Mouse (Mus musculus): ENCODE data around the gene Lrrc46. TPM values are rescaled to one million over a fixed set of nuclear protein-coding genes. Genes with fewer than 3 reads are reported as not detected.

Gene Lrrc46
- polyA plus RNA-seq, 1 experiment from 2014 or later: 1.8 TPM

DNA sequence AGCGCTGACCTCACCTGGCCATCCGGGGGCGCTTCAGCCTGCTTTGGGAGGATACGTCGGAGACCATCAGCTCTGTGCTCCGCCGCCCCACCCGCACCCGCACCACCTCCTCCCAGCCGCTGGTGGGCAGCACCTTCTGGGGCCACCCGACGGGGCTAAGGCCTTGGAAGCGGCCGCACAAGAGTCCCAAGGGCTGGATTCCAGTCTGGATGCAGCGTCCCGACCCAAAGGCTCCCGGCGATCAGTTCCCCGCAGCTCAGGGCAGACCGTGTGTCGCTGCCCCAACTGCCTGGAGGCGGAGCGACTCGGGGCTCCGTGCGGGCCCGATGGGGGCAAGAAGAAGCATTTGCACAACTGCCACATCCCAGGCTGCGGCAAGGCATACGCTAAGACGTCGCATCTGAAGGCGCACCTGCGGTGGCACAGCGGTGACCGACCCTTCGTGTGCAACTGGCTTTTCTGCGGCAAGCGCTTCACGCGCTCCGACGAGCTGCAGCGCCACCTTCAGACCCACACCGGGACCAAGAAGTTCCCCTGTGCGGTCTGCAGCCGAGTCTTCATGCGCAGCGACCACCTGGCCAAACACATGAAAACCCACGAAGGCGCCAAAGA lies 19.2 kb downstream of the Lrrc46 start:
- 1% methylated on average over 50 of the region's 50 CpGs for WGBS
- 0 out of 2 replicates have a peak, but pooled peaks have one; percentile 41 for ATAC-seq (ENCODE audit: low read depth)
- H3K27me3 ChIP-seq: peaks cover 81% of the 10 kb centered on the region

DNA sequence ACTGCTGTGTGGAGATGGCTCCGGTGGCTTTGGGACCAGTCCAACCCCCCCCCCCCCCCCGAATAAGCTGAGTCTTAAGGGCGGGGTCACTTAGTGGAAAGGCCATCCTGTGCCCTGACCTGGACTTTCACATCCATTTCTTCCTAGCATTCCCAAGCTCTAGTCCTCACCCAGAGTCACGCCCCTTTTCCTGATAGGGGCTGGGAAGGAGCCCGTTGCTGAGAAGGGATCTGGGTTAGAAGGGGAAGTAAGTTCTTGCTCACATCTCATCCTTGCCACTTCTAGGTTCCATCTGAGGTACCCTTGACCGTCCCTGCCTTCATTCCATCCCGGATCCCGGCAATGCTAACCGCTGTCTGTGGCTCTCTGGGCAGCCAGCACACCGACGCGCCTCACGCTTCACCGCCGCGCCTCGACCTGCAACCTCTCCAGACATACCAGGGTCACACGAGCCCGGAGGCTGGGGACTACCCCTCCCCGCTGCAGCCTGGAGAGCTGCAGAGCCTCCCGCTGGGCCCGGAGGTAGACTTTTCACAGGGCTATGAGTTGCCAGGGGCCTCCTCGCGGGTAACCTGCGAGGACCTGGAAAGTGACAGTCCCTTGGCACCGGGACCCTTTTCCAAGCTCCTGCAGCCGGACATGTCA lies 20.0 kb downstream of the Lrrc46 start:
- H3K9ac ChIP-seq: no peak overlapping the region
- H3K36me3 ChIP-seq: no peaks in the 10 kb centered on the region
- peak overlapping the region; percentile 73 for H3K4me2 ChIP-seq
- no peak overlapping the region for H3K27ac ChIP-seq (replicated peaks)
- 0 out of 2 replicates have a peak, but pooled peaks have one; percentile 33 for ATAC-seq (ENCODE audit: low read depth)
- WGBS: 2% methylated on average over 27 of the region's 27 CpGs
- H3K9me3 ChIP-seq: no peaks in the 10 kb centered on the region
- peaks cover 89% of the 10 kb centered on the region for H3K27me3 ChIP-seq
- peaks cover 39% of the 10 kb centered on the region for H3K4me1 ChIP-seq (replicated peaks)
- peak overlapping the region; percentile 50 for H3K4me3 ChIP-seq

More for the DNA sequence above, 19.2 kb downstream of the Lrrc46 start:
- Histone ChIP-seq H3K4me1 (replicated peaks) (peaks cover 39% of the 10 kb centered on the region), H3K9ac (peak overlapping the region; percentile 70), H3K4me2 (peak overlapping the region; percentile 73), H3K27ac (replicated peaks) (no peak overlapping the region), H3K4me3 (peak overlapping the region; percentile 50), H3K36me3 (no peaks in the 10 kb centered on the region), H3K9me3 (no peaks in the 10 kb centered on the region)

DNA sequence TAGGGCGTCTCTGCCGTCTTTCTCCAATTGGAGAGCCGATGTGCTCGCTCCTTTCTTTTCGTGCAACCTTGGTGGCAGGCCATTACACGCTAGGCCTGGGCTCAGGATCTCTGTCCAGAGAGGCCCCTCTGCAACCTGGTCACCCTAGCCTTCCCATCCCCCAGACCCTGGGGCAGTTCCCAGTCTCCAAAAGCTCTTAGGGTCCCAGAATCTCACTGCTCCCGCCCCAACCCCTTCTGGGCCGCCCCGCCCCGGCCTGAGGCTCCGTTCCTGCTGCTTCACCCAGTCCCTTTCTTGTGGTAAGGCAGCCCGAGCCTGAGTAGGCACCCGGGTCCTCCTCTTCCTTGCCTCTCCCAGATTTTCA lies 21.9 kb downstream of the Lrrc46 start:
- Histone ChIP-seq H3K9ac (no peak overlapping the region), H3K36me3 (no peaks in the 10 kb centered on the region), H3K4me1 (replicated peaks) (peaks cover 33% of the 10 kb centered on the region), H3K27ac (replicated peaks) (no peak overlapping the region), H3K9me3 (no peaks in the 10 kb centered on the region), H3K4me2 (no peak overlapping the region), H3K27me3 (peaks cover 96% of the 10 kb centered on the region), H3K4me3 (0 out of 2 replicates have a peak overlapping the region, but pooled peaks have one; percentile 31)
- ATAC-seq (ENCODE audit: low read depth): no peak; the same call in 1 of the 2 replicates
- 1% methylated on average over 13 of the region's 13 CpGs for WGBS

GRCm38 (mm10) chr11:97018583-97019344 lies 22.4 kb downstream of the Lrrc46 start:
- WGBS: under 1% methylated on average over 62 of the region's 68 CpGs
- H3K36me3 ChIP-seq: no peaks in the 10 kb centered on the region
- H3K4me1 ChIP-seq (replicated peaks): peaks cover 33% of the 10 kb centered on the region
- H3K9ac ChIP-seq: peak overlapping the region; percentile 34; the same call in 1 of the 2 replicates
- no peak overlapping the region for H3K27ac ChIP-seq (replicated peaks)
- no peaks in the 10 kb centered on the region for H3K9me3 ChIP-seq
- no peak for ATAC-seq (ENCODE audit: low read depth)
- H3K4me2 ChIP-seq: peak overlapping the region; percentile 50
- H3K27me3 ChIP-seq: peaks cover 96% of the 10 kb centered on the region
- H3K4me3 ChIP-seq: peak overlapping the region; percentile 31

GRCm38 (mm10) chr11:97017696-97018582 lies 23.3 kb downstream of the Lrrc46 start:
- H3K9me3 ChIP-seq: no peaks in the 10 kb centered on the region

GRCm38 (mm10) chr11:97013121-97013670 lies 28.0 kb downstream of the Lrrc46 start, which contains the start of gene Sp6:
Sp6 (plus strand) TSS chr11:97013394.
- H3K4me1 ChIP-seq (replicated peaks): peaks cover 4% of the 10 kb centered on the region; the same call in 1 of the 2 replicates
- no peaks in the 10 kb centered on the region for H3K36me3 ChIP-seq
- no peaks in the 10 kb centered on the region for H3K9me3 ChIP-seq
- H3K9ac ChIP-seq: 0 out of 2 replicates have a peak within 1 kb of the TSS, but pooled peaks have one; percentile 17
- no peak within 1 kb of the TSS for H3K4me3 ChIP-seq
- no peak for ATAC-seq (ENCODE audit: low read depth)
- 48% methylated on average over 8 of the region's 8 CpGs for WGBS
- peaks cover 95% of the 10 kb centered on the region for H3K27me3 ChIP-seq
- no peak within 1 kb of the TSS for H3K4me2 ChIP-seq
- H3K27ac ChIP-seq (replicated peaks): no peak within 1 kb of the TSS

More at GRCm38 (mm10) chr11:97017696-97018582, 23.3 kb downstream of the Lrrc46 start:
- no peak overlapping the region for H3K27ac ChIP-seq (replicated peaks)
- ATAC-seq (ENCODE audit: low read depth): no peak
- H3K36me3 ChIP-seq: no peaks in the 10 kb centered on the region
- H3K4me1 ChIP-seq (replicated peaks): peaks cover 33% of the 10 kb centered on the region
- peaks cover 96% of the 10 kb centered on the region for H3K27me3 ChIP-seq
- H3K4me2 ChIP-seq: peak overlapping the region; percentile 50
- under 1% methylated on average over 35 of the region's 36 CpGs for WGBS
- H3K9ac ChIP-seq: peak overlapping the region; percentile 34; the same call in 1 of the 2 replicates
- peak overlapping the region; percentile 31 for H3K4me3 ChIP-seq

GRCm38 (mm10) chr11:97009198-97009790 lies 31.9 kb downstream of the Lrrc46 start:
- Histone ChIP-seq H3K4me1 (replicated peaks) (no peaks in the 10 kb centered on the region), H3K27ac (replicated peaks) (no peak overlapping the region), H3K27me3 (peaks cover 69% of the 10 kb centered on the region), H3K9me3 (no peaks in the 10 kb centered on the region), H3K36me3 (no peaks in the 10 kb centered on the region), H3K4me2 (no peak overlapping the region), H3K4me3 (no peak overlapping the region), H3K9ac (no peak overlapping the region)
- no peak for ATAC-seq (ENCODE audit: low read depth)
- WGBS: 58% methylated on average over 8 of the region's 8 CpGs

GRCm38 (mm10) chr11:97007093-97007794 lies 34.0 kb downstream of the Lrrc46 start:
- Histone ChIP-seq H3K27me3 (peaks cover 59% of the 10 kb centered on the region), H3K4me2 (no peak overlapping the region), H3K27ac (replicated peaks) (no peak overlapping the region), H3K4me1 (replicated peaks) (no peaks in the 10 kb centered on the region), H3K9me3 (no peaks in the 10 kb centered on the region), H3K36me3 (no peaks in the 10 kb centered on the region), H3K9ac (no peak overlapping the region), H3K4me3 (no peak overlapping the region)
- WGBS: 75% methylated on average over 9 of the region's 9 CpGs
- no peak for ATAC-seq (ENCODE audit: low read depth)

DNA sequence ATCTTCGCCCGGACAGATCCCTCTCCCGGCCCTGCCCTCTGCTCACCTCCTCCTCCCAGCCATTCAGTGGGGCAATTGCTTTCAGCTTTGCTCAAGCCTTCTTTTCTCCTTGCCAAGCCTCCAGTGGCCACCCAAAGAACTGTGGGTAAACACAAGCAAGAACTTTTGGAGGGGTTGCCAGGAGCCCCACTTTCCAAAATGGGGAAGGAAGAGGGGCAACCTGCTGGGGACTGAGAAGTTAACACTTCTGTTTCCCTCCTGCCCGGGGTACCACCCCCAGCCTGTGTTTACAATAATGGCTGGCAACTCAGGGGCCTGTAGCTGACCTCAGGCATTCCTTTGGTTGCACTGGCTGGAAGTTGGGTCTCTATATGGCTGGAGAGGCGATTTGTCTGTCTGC lies 38.0 kb downstream of the Lrrc46 start:
- ATAC-seq (ENCODE audit: low read depth): no peak
- H3K27ac ChIP-seq (replicated peaks): no peak overlapping the region
- H3K4me3 ChIP-seq: no peak overlapping the region
- H3K4me1 ChIP-seq (replicated peaks): no peaks in the 10 kb centered on the region
- no peaks in the 10 kb centered on the region for H3K36me3 ChIP-seq
- H3K9ac ChIP-seq: no peak overlapping the region
- no peak overlapping the region for H3K4me2 ChIP-seq
- no peaks in the 10 kb centered on the region for H3K9me3 ChIP-seq
- 36% methylated on average over 5 of the region's 5 CpGs for WGBS
- peaks cover 43% of the 10 kb centered on the region for H3K27me3 ChIP-seq

DNA sequence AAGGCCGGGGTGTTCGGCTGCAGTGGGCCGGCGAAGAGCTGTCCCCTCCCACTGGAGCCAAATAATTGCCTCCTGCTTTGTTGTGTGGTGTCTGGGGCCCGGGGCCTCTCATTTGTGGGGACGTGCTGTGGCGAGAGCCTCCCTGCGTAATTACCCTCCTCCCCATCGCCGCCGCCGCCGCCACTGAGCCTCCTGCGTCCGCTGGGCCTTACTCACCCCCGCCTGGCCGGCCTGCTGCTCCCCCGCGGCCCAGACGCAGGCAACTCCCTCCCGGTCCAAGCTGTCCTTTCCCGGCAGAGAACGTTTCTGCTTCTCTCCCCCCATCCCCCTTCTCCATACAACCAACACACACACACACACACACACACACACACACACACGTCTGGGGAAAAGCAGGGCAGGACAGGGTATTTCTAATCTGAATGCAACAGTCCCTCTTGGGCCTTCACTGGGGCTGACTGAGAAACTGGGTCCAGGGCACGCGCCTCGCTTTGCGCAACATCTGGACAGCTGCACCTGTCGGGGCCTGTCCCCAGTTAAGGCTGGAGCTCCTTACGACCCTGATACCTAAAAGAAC lies 43.7 kb downstream of the Lrrc46 start:
- H3K4me2 ChIP-seq: peak overlapping the region; percentile 53
- peak overlapping the region; percentile 25 for H3K4me3 ChIP-seq
- peaks cover 15% of the 10 kb centered on the region for H3K4me1 ChIP-seq (replicated peaks)
- no peaks in the 10 kb centered on the region for H3K9me3 ChIP-seq
- WGBS: 6% methylated on average over 30 of the region's 30 CpGs
- peak overlapping the region; percentile 60 for H3K9ac ChIP-seq
- H3K27me3 ChIP-seq: peaks cover 39% of the 10 kb centered on the region
- H3K36me3 ChIP-seq: no peaks in the 10 kb centered on the region
- ATAC-seq (ENCODE audit: low read depth): peak; percentile 32; the same call in 1 of the 2 replicates
- H3K27ac ChIP-seq (replicated peaks): no peak overlapping the region
